Mouse (Mus musculus) gastrocnemius, adult 2 months (tissue): Measurements from ENCODE around the gene Stac2. TPM values are rescaled to one million over a fixed set of nuclear protein-coding genes. Genes with fewer than 3 reads are reported as not detected.

Experiments used
- DNase-seq: peaks from one replicate; pipeline ENCODE4 v3.0.0; 2022
- H3K27ac ChIP-seq: fragments of 200-600 bp; 2 replicates; pipeline ENCODE4 v1.8.1; 2022; ENCODE audit warnings: mild to moderate bottlenecking
- H3K4me3 ChIP-seq: fragments of 200-600 bp; 2 replicates; pipeline ENCODE4 v1.8.1; 2022; ENCODE audit warnings: mild to moderate bottlenecking, moderate library complexity
- CTCF ChIP-seq: fragments of 200-600 bp; IDR thresholded peaks from 2 replicates; pipeline ENCODE4 v1.8.1; 2022; ENCODE audit warnings: antibody characterized with exemption, mild to moderate bottlenecking, moderate library complexity
- intact Hi-C: fragments of 180-260 bp; cut with DNase I; formaldehyde crosslinking; loops from one replicate; pipeline ENCODE4 v1.15.1; 2025
- total RNA-seq, 2 experiments: library from RNA; stranded (reverse); gene quantifications; 2 replicates each; pipeline ENCODE4 v1.2.3; 2021

Gene Stac2
- total RNA-seq, 2 experiments from 2014 or later, result 0.11 TPM; not detected in 1

- H3K27ac ChIP-seq, result peak overlapping the region; percentile 97
- H3K4me3 ChIP-seq, result peak overlapping the region; percentile 81
- DNase-seq, result no peak
- TF ChIP-seq CTCF, result no peak
- intact Hi-C loops, result loop anchor here (5.0 kb wide), 2 partner anchors 121 to 176 kb away; partner anchors contain the start of gene Cdk12
These were observed 27.1 kb downstream of the Stac2 start for GRCm38 (mm10) chr11:98026248-98026569.

GRCm38 (mm10) chr11:98024516-98024915 is 28.7 kb downstream of the Stac2 start:
- no peak for TF ChIP-seq CTCF
- H3K4me3 ChIP-seq, result no peak overlapping the region
- intact Hi-C loops, result no loop called here
- no peak for DNase-seq
- no peak overlapping the region for H3K27ac ChIP-seq

- intact Hi-C loops, result no loop called here
- DNase-seq, result peak; percentile 80
These were observed 30.5 kb downstream of the Stac2 start, which contains the start of gene Cacnb1 for GRCm38 (mm10) chr11:98022555-98023371. Gene Cacnb1, minus strand, starts transcription at chr11:98023034.

GRCm38 (mm10) chr11:98022253-98022554 is 31.1 kb downstream of the Stac2 start:
- no peak for TF ChIP-seq CTCF
- no peak for DNase-seq

More at GRCm38 (mm10) chr11:98022555-98023371, 30.5 kb downstream of the Stac2 start, which contains the start of gene Cacnb1:
- H3K27ac ChIP-seq, result peak within 1 kb of the TSS; percentile 88
- H3K4me3 ChIP-seq, result peak within 1 kb of the TSS; percentile 87
- TF ChIP-seq CTCF, result no peak

GRCm38 (mm10) chr11:98021565-98022252 is 31.6 kb downstream of the Stac2 start:
- peak; percentile 56 for DNase-seq
- Histone ChIP-seq H3K27ac (peak overlapping the region; percentile 88), H3K4me3 (peak overlapping the region; percentile 87)
- TF ChIP-seq CTCF, result no peak
- intact Hi-C loops, result no loop called here

More at GRCm38 (mm10) chr11:98022253-98022554, 31.1 kb downstream of the Stac2 start:
- Histone ChIP-seq H3K27ac (peak overlapping the region; percentile 88), H3K4me3 (peak overlapping the region; percentile 87)
- intact Hi-C loops, result no loop called here

GRCm38 (mm10) chr11:98021118-98021517 is 32.1 kb downstream of the Stac2 start:
- no peak for DNase-seq
- Histone ChIP-seq H3K27ac (peak overlapping the region; percentile 88), H3K4me3 (peak overlapping the region; percentile 87)
- intact Hi-C loops, result no loop called here
- no peak for TF ChIP-seq CTCF

GRCm38 (mm10) chr11:98020710-98021109 is 32.6 kb downstream of the Stac2 start:
- no peak overlapping the region for H3K4me3 ChIP-seq
- intact Hi-C loops, result no loop called here
- no peak for DNase-seq
- TF ChIP-seq CTCF, result no peak
- H3K27ac ChIP-seq, result peak overlapping the region; percentile 96

- H3K27ac ChIP-seq, result peak overlapping the region; percentile 96
- no peak for TF ChIP-seq CTCF
- DNase-seq, result no peak
- intact Hi-C loops, result no loop called here
- H3K4me3 ChIP-seq, result no peak overlapping the region; the same call in 1 of the 2 replicates
These were observed 33.2 kb downstream of the Stac2 start for GRCm38 (mm10) chr11:98019883-98020610.

GRCm38 (mm10) chr11:98018858-98019641 is 34.2 kb downstream of the Stac2 start:
- intact Hi-C loops, result no loop called here
- DNase-seq, result peak; percentile 85
- H3K27ac ChIP-seq, result peak overlapping the region; percentile 96

GRCm38 (mm10) chr11:98018222-98018621 is 35.0 kb downstream of the Stac2 start:
- peak overlapping the region; percentile 81 for H3K4me3 ChIP-seq
- peak overlapping the region; percentile 96 for H3K27ac ChIP-seq
- DNase-seq, result peak; percentile 86
- TF ChIP-seq CTCF, result peak; percentile 58
- intact Hi-C loops, result no loop called here

More at GRCm38 (mm10) chr11:98018858-98019641, 34.2 kb downstream of the Stac2 start:
- peak; percentile 54 for TF ChIP-seq CTCF
- H3K4me3 ChIP-seq, result peak overlapping the region; percentile 18; the same call in 1 of the 2 replicates

GRCm38 (mm10) chr11:98016824-98017223 is 36.4 kb downstream of the Stac2 start:
- no peak for TF ChIP-seq CTCF
- Histone ChIP-seq H3K4me3 (peak overlapping the region; percentile 81), H3K27ac (peak overlapping the region; percentile 96)
- intact Hi-C loops, result no loop called here
- peak; percentile 87 for DNase-seq

- intact Hi-C loops, result no loop called here
- no peak for TF ChIP-seq CTCF
- peak overlapping the region; percentile 96 for H3K27ac ChIP-seq
- H3K4me3 ChIP-seq, result peak overlapping the region; percentile 81
- no peak for DNase-seq
These were observed 37.1 kb downstream of the Stac2 start for GRCm38 (mm10) chr11:98016177-98016576.
